Mouse (Mus musculus) embryonic stem cell, embryonic (primary cell): ENCODE measurements around the gene Sfxn2.

Source experiments
- CTCF ChIA-PET, 4 experiments: fragments of 300-600 bp in 2 of 4; fragments of 350-600 bp in 2 of 4; sonication (Branson Sonifier 250); formaldehyde crosslinking; loops; one replicate each; lab custom pipeline; 2022; ENCODE audit warnings: inconsistent platforms in 2 of 4; lab: Charles Lee
- POLR2A ChIA-PET, 4 experiments: fragments of 300-600 bp in 2 of 4; fragments of 350-600 bp in 2 of 4; sonication (Branson Sonifier 250); formaldehyde crosslinking; loops; one replicate each; lab custom pipeline; 2022; ENCODE audit warnings: antibody characterized with exemption in 4 of 4, inconsistent platforms in 1 of 4; lab: Charles Lee

Sfxn2 gene

GRCm38 (mm10) chr19:46532031-46532688 lies 41.0 kb upstream of the Sfxn2 start:
- POLR2A ChIA-PET = interaction anchor here in 3 of 4 experiments (0.6 to 20.7 kb wide), 19 partner anchors 8 to 217 kb away, joined by 3 to 534 read pairs (median 4); partner anchors contain the start of genes Arl3 (in 1 of the 3), Sfxn2 (in 1 of the 3) and Trim8 (in 1 of the 3)
- CTCF ChIA-PET = interaction anchor here (0.6 to 1.7 kb wide), 6 partner anchors 8 to 607 kb away, joined by 3 to 5 read pairs (median 4); no protein-coding TSS in a partner anchor

- ChIA-PET POLR2A (interaction anchor here in 2 of 4 experiments (0.5 to 20.7 kb wide), 11 partner anchors 8 to 795 kb away, joined by 3 to 534 read pairs (median 6); partner anchors contain the start of genes Arl3 (in 1 of the 2), Sfxn2 (in 1 of the 2) and Trim8 (in 1 of the 2)), CTCF (interaction anchor here (0.5 to 1.1 kb wide), 9 partner anchors 9 to 606 kb away, joined by 3 to 6 read pairs (median 4); no protein-coding TSS in a partner anchor)
These were observed 40.1 kb upstream of the Sfxn2 start for GRCm38 (mm10) chr19:46533066-46533465.

GRCm38 (mm10) chr19:46533525-46533924 lies 39.6 kb upstream of the Sfxn2 start:
- POLR2A ChIA-PET = interaction anchor here in 3 of 4 experiments (0.5 to 20.7 kb wide), 15 partner anchors 9 to 796 kb away, joined by 3 to 534 read pairs (median 4); partner anchors contain the start of genes Arl3 (in 1 of the 3), Sfxn2 (in 1 of the 3) and Trim8 (in 1 of the 3)

GRCm38 (mm10) chr19:46534542-46535098 lies 38.5 kb upstream of the Sfxn2 start:
- ChIA-PET POLR2A (interaction anchor here in 3 of 4 experiments (0.8 to 20.7 kb wide), 8 partner anchors 10 to 30 kb away, joined by 3 to 534 read pairs (median 5); partner anchors contain the start of gene Trim8 (in 1 of the 3)), CTCF (interaction anchor here in 2 of 4 experiments (0.6 to 1.3 kb wide), 4 partner anchors 10 to 916 kb away, joined by 3 to 5 read pairs (median 3); no protein-coding TSS in a partner anchor)

More at GRCm38 (mm10) chr19:46533525-46533924, 39.6 kb upstream of the Sfxn2 start:
- CTCF ChIA-PET = interaction anchor here in 3 of 4 experiments (0.5 to 1.0 kb wide), 7 partner anchors 8 to 54 kb away, joined by 3 to 6 read pairs (median 3); no protein-coding TSS in a partner anchor

- CTCF ChIA-PET = interaction anchor here in 2 of 4 experiments (1.1 to 3.0 kb wide), 8 partner anchors 8 to 141 kb away, joined by 3 to 28 read pairs (median 4); partner anchors contain the start of gene Sufu (in 1 of the 2)
- POLR2A ChIA-PET = interaction anchor here in 2 of 4 experiments (1.3 to 20.7 kb wide), 4 partner anchors 9 to 31 kb away, joined by 3 to 534 read pairs (median 6); partner anchors contain the start of gene Trim8 (in 1 of the 2)
These were observed 35.8 kb upstream of the Sfxn2 start for GRCm38 (mm10) chr19:46537357-46537756.

- POLR2A ChIA-PET = interaction anchor here in 3 of 4 experiments (0.7 to 20.7 kb wide), 9 partner anchors 10 to 234 kb away, joined by 3 to 534 read pairs (median 3); partner anchors contain the start of genes Nfkb2 (in 1 of the 3) and Trim8 (in 1 of the 3)
- CTCF ChIA-PET = interaction anchor here (0.6 to 3.0 kb wide), 33 partner anchors 9 to 628 kb away, joined by 3 to 28 read pairs (median 4); partner anchors contain the start of genes Arl3 (in 1 of the 4), Sfxn2 (in 1 of the 4) and Sufu (in 1 of the 4)
These were observed 35.0 kb upstream of the Sfxn2 start for GRCm38 (mm10) chr19:46538213-46538612.

- ChIA-PET CTCF (interaction anchor here in 1 of 4 experiments (0.6 to 0.9 kb wide), 3 partner anchors 12 to 66 kb away, joined by 3 to 5 read pairs (median 4); no protein-coding TSS in a partner anchor), POLR2A (interaction anchor here in 2 of 4 experiments (0.6 to 1.7 kb wide), 4 partner anchors 10 to 264 kb away, joined by 3 to 4 read pairs (median 4); no protein-coding TSS in a partner anchor)
These were observed 30.4 kb upstream of the Sfxn2 start for GRCm38 (mm10) chr19:46542750-46543149.

GRCm38 (mm10) chr19:46547565-46547964 lies 25.6 kb upstream of the Sfxn2 start:
- POLR2A ChIA-PET = interaction anchor here in 3 of 4 experiments (0.6 to 3.4 kb wide), 22 partner anchors 8 to 326 kb away, joined by 3 to 23 read pairs (median 4); partner anchors contain the start of genes Arl3 (in 1 of the 3), Sfxn2 (in 1 of the 3) and Wbp1l (in 1 of the 3)

GRCm38 (mm10) chr19:46548110-46548509 lies 25.1 kb upstream of the Sfxn2 start:
- CTCF ChIA-PET = interaction anchor here in 3 of 4 experiments (1.0 to 1.8 kb wide), 8 partner anchors 9 to 96 kb away, joined by 3 to 11 read pairs (median 3); no protein-coding TSS in a partner anchor
- POLR2A ChIA-PET = interaction anchor here in 3 of 4 experiments (0.6 to 3.4 kb wide), 21 partner anchors 8 to 326 kb away, joined by 3 to 23 read pairs (median 5); partner anchors contain the start of genes Arl3 (in 1 of the 3), Sfxn2 (in 1 of the 3) and Wbp1l (in 1 of the 3)

More at GRCm38 (mm10) chr19:46547565-46547964, 25.6 kb upstream of the Sfxn2 start:
- CTCF ChIA-PET = interaction anchor here in 2 of 4 experiments (1.0 to 1.8 kb wide), 6 partner anchors 9 to 95 kb away, joined by 3 to 11 read pairs (median 3); no protein-coding TSS in a partner anchor

- POLR2A ChIA-PET = interaction anchor here in 2 of 4 experiments (0.9 to 1.9 kb wide), 4 partner anchors 9 to 31 kb away, joined by 3 to 6 read pairs (median 5); no protein-coding TSS in a partner anchor
These were observed 22.8 kb upstream of the Sfxn2 start for GRCm38 (mm10) chr19:46550385-46550784.

GRCm38 (mm10) chr19:46552496-46552895 lies 20.7 kb upstream of the Sfxn2 start:
- ChIA-PET CTCF (interaction anchor here in 1 of 4 experiments (0.7 kb wide), 1 partner anchor 46 kb away, joined by 3 read pairs; no protein-coding TSS in a partner anchor), POLR2A (no interaction called here)

More at GRCm38 (mm10) chr19:46550385-46550784, 22.8 kb upstream of the Sfxn2 start:
- CTCF ChIA-PET = interaction anchor here in 2 of 4 experiments (0.6 to 1.0 kb wide), 3 partner anchors 40 to 77 kb away, joined by 3 read pairs; no protein-coding TSS in a partner anchor

- POLR2A ChIA-PET = interaction anchor here in 2 of 4 experiments (0.6 to 1.0 kb wide), 2 partner anchors 24 to 596 kb away, joined by 3 read pairs; no protein-coding TSS in a partner anchor
- CTCF ChIA-PET = no interaction called here
These were observed 19.6 kb upstream of the Sfxn2 start for GRCm38 (mm10) chr19:46553541-46553955.

GRCm38 (mm10) chr19:46558009-46558408 lies 15.2 kb upstream of the Sfxn2 start:
- POLR2A ChIA-PET = interaction anchor here in 2 of 4 experiments (0.6 to 2.9 kb wide), 13 partner anchors 10 to 1106 kb away, joined by 3 to 25 read pairs (median 5); partner anchors contain the start of genes Arl3 (in 1 of the 2), Sfxn2 (in 1 of the 2) and Sufu (in 1 of the 2)
- CTCF ChIA-PET = interaction anchor here in 3 of 4 experiments (0.6 to 3.1 kb wide), 12 partner anchors 10 to 49 kb away, joined by 3 to 12 read pairs (median 4); partner anchors contain the start of gene Sfxn2 (in 1 of the 3)

GRCm38 (mm10) chr19:46558631-46559030 lies 14.5 kb upstream of the Sfxn2 start:
- ChIA-PET CTCF (interaction anchor here in 3 of 4 experiments (0.6 to 3.1 kb wide), 11 partner anchors 12 to 123 kb away, joined by 3 to 12 read pairs (median 4); partner anchors contain the start of genes Arl3 (in 1 of the 3) and Sfxn2 (in 1 of the 3)), POLR2A (interaction anchor here in 3 of 4 experiments (0.9 to 2.9 kb wide), 15 partner anchors 8 to 162 kb away, joined by 3 to 25 read pairs (median 6); partner anchors contain the start of genes Arl3 (in 1 of the 3), Sfxn2 (in 1 of the 3), Sufu (in 1 of the 3) and Wbp1l (in 1 of the 3))

GRCm38 (mm10) chr19:46562132-46562531 lies 11.0 kb upstream of the Sfxn2 start:
- POLR2A ChIA-PET = interaction anchor here in 2 of 4 experiments (1.1 to 3.6 kb wide), 6 partner anchors 11 to 166 kb away, joined by 3 to 42 read pairs (median 4); partner anchors contain the start of genes Sufu (in 2 of the 2), Arl3 (in 1 of the 2), Sfxn2 (in 1 of the 2) and Wbp1l (in 1 of the 2)
- CTCF ChIA-PET = interaction anchor here in 2 of 4 experiments (0.7 to 2.3 kb wide), 6 partner anchors 10 to 180 kb away, joined by 3 to 11 read pairs (median 5); partner anchors contain the start of genes Arl3 (in 1 of the 2), Sfxn2 (in 1 of the 2) and Sufu (in 1 of the 2)
